Mouse (Mus musculus) small intestine, adult 2 months (tissue): ENCODE measurements around the gene C1ql1. TPM values are rescaled to one million over a fixed set of nuclear protein-coding genes. Genes with fewer than 3 reads are reported as not detected.

ENCODE experiments used
- H3K27ac ChIP-seq: fragments of 200-500 bp; 2 replicates; pipeline ENCODE4 v1.5.1; 2012; ENCODE audit warnings: low read depth, low read length, control low read depth, inconsistent platforms; ENCODE audit not compliant: insufficient read depth
- H3K27me3 ChIP-seq: fragments of 200-500 bp; 2 replicates; pipeline ENCODE4 v1.6.1; 2012; ENCODE audit warnings: mild to moderate bottlenecking, moderate library complexity, low read length, inconsistent platforms; ENCODE audit not compliant: control insufficient read depth, insufficient read depth
- H3K36me3 ChIP-seq: fragments of 200-500 bp; 2 replicates; pipeline ENCODE4 v1.6.1; 2012; ENCODE audit warnings: mild to moderate bottlenecking, low read length, control low read depth, inconsistent platforms; ENCODE audit not compliant: control insufficient read depth, insufficient read depth
- H3K4me1 ChIP-seq: fragments of 200-500 bp; 2 replicates; pipeline ENCODE4 v1.6.1; 2012; ENCODE audit warnings: low read length, inconsistent platforms, mixed read lengths; ENCODE audit not compliant: control insufficient read depth, insufficient read depth, insufficient read length
- H3K4me3 ChIP-seq: fragments of 200-500 bp; 2 replicates; pipeline ENCODE4 v1.5.1; 2012; ENCODE audit warnings: low read depth, mild to moderate bottlenecking, control low read depth, inconsistent platforms, low read length, moderate library complexity
- CTCF ChIP-seq: fragments of 200-500 bp; IDR thresholded peaks from 2 replicates; pipeline ENCODE4 v1.5.1; 2012; ENCODE audit warnings: low read depth, mild to moderate bottlenecking, control low read depth, inconsistent platforms, low read length, moderate library complexity, mixed read lengths; ENCODE audit not compliant: insufficient replicate concordance, insufficient read length; ENCODE audit errors: extremely low read depth
- POLR2A ChIP-seq: fragments of 200-500 bp; IDR thresholded peaks from 2 replicates; pipeline ENCODE4 v1.6.1; 2012; ENCODE audit warnings: low read depth, mild to moderate bottlenecking, control low read depth, inconsistent platforms, low read length, moderate library complexity
- WGBS: fragments of 180-500 bp; shearing (Covaris S2); methylation state at CpG from one replicate; pipeline ENCODE4 v1.1.7; 2018; 5-methylcytosine and 5-hydroxymethylcytosine counted together
- polyA plus RNA-seq: library from polyadenylated mRNA; depleted of rRNA; stranded (reverse); fragments of >200 nt; gene quantifications from 2 replicates; pipeline ENCODE4 v1.2.3, GENCODE M21; 2012

C1ql1 gene
- polyA plus RNA-seq, 1 experiment, result 0.70 TPM

- Histone ChIP-seq H3K4me3 (no peak overlapping the region), H3K36me3 (no peaks in the 10 kb centered on the region), H3K27ac (peak overlapping the region; percentile 20; the same call in 1 of the 2 replicates), H3K27me3 (no peaks in the 10 kb centered on the region), H3K4me1 (no peaks in the 10 kb centered on the region; the same call in 1 of the 2 replicates)
- no peak for TF ChIP-seq POLR2A
- TF ChIP-seq CTCF, result no peak
- 72% methylated on average over 8 of the region's 8 CpGs for whole genome bisulfite sequencing
Measured at GRCm38 (mm10) chr11:102957692-102958091, 11.2 kb upstream of the C1ql1 start.

- peak overlapping the region; percentile 20; the same call in 1 of the 2 replicates for H3K27ac ChIP-seq
- no peak for TF ChIP-seq CTCF
- TF ChIP-seq POLR2A, result no peak
- H3K4me1 ChIP-seq, result no peaks in the 10 kb centered on the region; the same call in 1 of the 2 replicates
- 36% methylated on average over 16 of the region's 16 CpGs for WGBS
- H3K36me3 ChIP-seq, result no peaks in the 10 kb centered on the region
- no peak overlapping the region for H3K4me3 ChIP-seq
- no peaks in the 10 kb centered on the region for H3K27me3 ChIP-seq
Measured at GRCm38 (mm10) chr11:102956962-102957614, 10.6 kb upstream of the C1ql1 start.

GRCm38 (mm10) chr11:102952922-102953321 lies 6.4 kb upstream of the C1ql1 start:
- Histone ChIP-seq H3K36me3 (no peaks in the 10 kb centered on the region), H3K4me3 (no peak overlapping the region), H3K27me3 (peaks cover 13% of the 10 kb centered on the region), H3K27ac (no peak overlapping the region), H3K4me1 (peaks cover 4% of the 10 kb centered on the region)
- 33% methylated on average over 6 of the region's 6 CpGs for WGBS
- TF ChIP-seq CTCF (no peak), POLR2A (no peak)

GRCm38 (mm10) chr11:102948043-102948961 lies 1.8 kb upstream of the C1ql1 start:
- TF ChIP-seq POLR2A (no peak), CTCF (no peak)
- 5% methylated on average over 51 of the region's 51 CpGs for WGBS
- Histone ChIP-seq H3K4me3 (peak overlapping the region; percentile 61), H3K27me3 (peaks cover 49% of the 10 kb centered on the region), H3K36me3 (no peaks in the 10 kb centered on the region), H3K4me1 (peaks cover 8% of the 10 kb centered on the region), H3K27ac (no peak overlapping the region)

- TF ChIP-seq CTCF (no peak), POLR2A (no peak)
- Histone ChIP-seq H3K36me3 (no peaks in the 10 kb centered on the region), H3K4me3 (peak overlapping the region; percentile 52), H3K27me3 (peaks cover 57% of the 10 kb centered on the region), H3K27ac (no peak overlapping the region), H3K4me1 (peaks cover 8% of the 10 kb centered on the region)
- WGBS, result 9% methylated on average over 8 of the region's 8 CpGs
Measured at GRCm38 (mm10) chr11:102946992-102947343, 480 bp upstream of the C1ql1 start.

- 4% methylated on average over 54 of the region's 54 CpGs for WGBS
- Histone ChIP-seq H3K27ac (no peak overlapping the region), H3K4me3 (peak overlapping the region; percentile 52; the same call in 1 of the 2 replicates), H3K4me1 (peaks cover 8% of the 10 kb centered on the region), H3K36me3 (no peaks in the 10 kb centered on the region), H3K27me3 (peaks cover 54% of the 10 kb centered on the region)
- TF ChIP-seq CTCF (no peak), POLR2A (no peak)
Measured at GRCm38 (mm10) chr11:102945306-102946264, 903 bp downstream of the C1ql1 start.

- H3K36me3 ChIP-seq, result no peaks in the 10 kb centered on the region
- no peak overlapping the region for H3K27ac ChIP-seq
- TF ChIP-seq POLR2A (no peak), CTCF (no peak)
- peaks cover 2% of the 10 kb centered on the region; the same call in 1 of the 2 replicates for H3K4me1 ChIP-seq
- 58% methylated on average over 6 of the region's 6 CpGs for WGBS
- H3K27me3 ChIP-seq, result peaks cover 37% of the 10 kb centered on the region
- no peak overlapping the region for H3K4me3 ChIP-seq
Measured at GRCm38 (mm10) chr11:102941236-102941635, 5.3 kb downstream of the C1ql1 start.
